Comparison of ENCODE assay signal across 31 mouse cellular contexts in the genomic region with DNA sequence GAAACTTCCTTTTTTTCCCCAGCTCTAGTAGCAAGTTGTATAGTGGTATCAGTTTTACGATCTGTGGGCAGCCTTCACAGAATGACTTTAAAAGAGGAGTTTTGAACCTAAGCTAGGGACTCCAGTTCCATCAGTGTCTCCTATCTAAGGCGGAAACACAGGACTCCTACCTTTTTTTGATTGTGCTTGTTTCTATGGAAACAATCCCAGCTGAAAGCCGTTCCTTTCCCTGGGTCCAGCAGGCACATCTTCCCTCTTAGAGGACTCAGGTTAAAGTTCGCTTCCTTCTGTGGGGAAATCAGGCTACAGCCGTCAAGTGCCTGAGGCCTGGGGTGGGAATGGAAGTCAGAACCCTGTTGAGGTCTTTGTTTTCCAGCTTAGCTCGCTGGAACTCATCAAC. TPM values are rescaled to one million over a fixed set of nuclear protein-coding genes. Genes with fewer than 3 reads are reported as not detected.
DNase-seq lines count a peak whose midpoint lies in the region; ATAC-seq and TF ChIP-seq lines count a peak whose summit lies in the region.
"Had no signal": no experiment of that assay in that cellular context is flagged by ENCODE, and none has a peak within 500 bp of the region (broad histone marks: within the 10 kb centered on the region; RNA-seq: fewer than 3 reads in every experiment).

No protein-coding gene starts in this region.

- no peak for TF ChIP-seq CTCF in hindbrain, postnatal 0 days (IDR thresholded peaks at IDR 0.05; ENCODE audit: low read depth)

- peaks cover 41% of the 10 kb centered on the region for H3K4me1 ChIP-seq in heart, embryonic 10.5 days
- peaks cover 27% of the 10 kb centered on the region for H3K4me1 ChIP-seq in heart, embryonic 16.5 days (ENCODE audit: control insufficient read depth, insufficient read depth, low read length)
- H3K4me1 ChIP-seq in midbrain, embryonic 16.5 days (ENCODE audit: control insufficient read depth, insufficient read depth, low read length), result no peaks in the 10 kb centered on the region
- no peaks in the 10 kb centered on the region for H3K4me1 ChIP-seq in hindbrain, postnatal 0 days (ENCODE audit: insufficient read depth, low read length)
- H3K4me1 ChIP-seq: embryonic facial prominence, embryonic 12.5 days; hindbrain, embryonic 12.5 days had no signal

- peak overlapping the region; percentile 3; the same call in 1 of the 2 replicates for H3K9ac ChIP-seq in heart, embryonic 16.5 days (ENCODE audit: low read length)
- H3K9ac ChIP-seq in midbrain, embryonic 16.5 days (ENCODE audit: low read depth, low read length), result no peak overlapping the region
- H3K9ac ChIP-seq in hindbrain, postnatal 0 days (replicated peaks; ENCODE audit: low read length), result no peak overlapping the region
- H3K9ac ChIP-seq: embryonic facial prominence, embryonic 12.5 days; hindbrain, embryonic 12.5 days; liver, postnatal 0 days; neural tube, embryonic 15.5 days had no signal

- no peaks in the 10 kb centered on the region for H3K9me3 ChIP-seq in heart, embryonic 10.5 days
- peaks cover 4% of the 10 kb centered on the region for H3K9me3 ChIP-seq in heart, embryonic 16.5 days (replicated peaks; ENCODE audit: control insufficient read depth, low read length)
- H3K9me3 ChIP-seq in midbrain, embryonic 16.5 days (replicated peaks; ENCODE audit: control insufficient read depth, low read length, poor library complexity, severe bottlenecking), result no peaks in the 10 kb centered on the region
- H3K9me3 ChIP-seq in hindbrain, postnatal 0 days (ENCODE audit: low read length), result no peaks in the 10 kb centered on the region
- H3K9me3 ChIP-seq: embryonic facial prominence, embryonic 12.5 days; hindbrain, embryonic 12.5 days; neural tube, embryonic 15.5 days had no signal

- peaks cover 25% of the 10 kb centered on the region for H3K36me3 ChIP-seq in heart, embryonic 10.5 days
- H3K36me3 ChIP-seq in heart, embryonic 16.5 days (ENCODE audit: control insufficient read depth, insufficient read depth), result no peaks in the 10 kb centered on the region; the same call in 1 of the 2 replicates
- H3K36me3 ChIP-seq in midbrain, embryonic 16.5 days (ENCODE audit: control insufficient read depth, insufficient read depth, low read length), result no peaks in the 10 kb centered on the region
- H3K36me3 ChIP-seq in hindbrain, postnatal 0 days (ENCODE audit: insufficient read depth, low read length), result no peaks in the 10 kb centered on the region
- H3K36me3 ChIP-seq: embryonic facial prominence, embryonic 12.5 days; hindbrain, embryonic 12.5 days; neural tube, embryonic 15.5 days had no signal

- H3K27ac ChIP-seq in heart, embryonic 10.5 days, result peak overlapping the region; percentile 81
- H3K27ac ChIP-seq in heart, embryonic 16.5 days (ENCODE audit: low read length), result peak overlapping the region; percentile 76
- no peak overlapping the region for H3K27ac ChIP-seq in midbrain, embryonic 16.5 days (ENCODE audit: low read length)
- no peak overlapping the region for H3K27ac ChIP-seq in hindbrain, postnatal 0 days
- H3K27ac ChIP-seq: embryonic facial prominence, embryonic 12.5 days; hindbrain, embryonic 12.5 days; macrophage; neural tube, embryonic 15.5 days had no signal

- 47% methylated on average over 6 of the region's 6 CpGs for WGBS in heart, embryonic 10.5 days
- WGBS in heart, embryonic 16.5 days, result 46% methylated on average over 6 of the region's 6 CpGs
- WGBS in midbrain, embryonic 16.5 days, result 49% methylated on average over 6 of the region's 6 CpGs
- WGBS in hindbrain, postnatal 0 days, result 54% methylated on average over 6 of the region's 6 CpGs

- no peak overlapping the region for H3K4me3 ChIP-seq in heart, embryonic 10.5 days
- H3K4me3 ChIP-seq in heart, embryonic 16.5 days (ENCODE audit: low read length), result no peak overlapping the region
- H3K4me3 ChIP-seq in midbrain, embryonic 16.5 days (ENCODE audit: low read depth, low read length), result no peak overlapping the region
- no peak overlapping the region for H3K4me3 ChIP-seq in hindbrain, postnatal 0 days (ENCODE audit: low read length)
- H3K4me3 ChIP-seq: embryonic facial prominence, embryonic 12.5 days; hindbrain, embryonic 12.5 days; neural tube, embryonic 15.5 days had no signal

- no peak for ATAC-seq in heart, embryonic 16.5 days (replicated peaks; ENCODE audit: extremely low read depth, insufficient read depth, low FRiP score)
- ATAC-seq in midbrain, embryonic 16.5 days, result no peak
- no peak for ATAC-seq in hindbrain, postnatal 0 days
- ATAC-seq: forebrain, embryonic 14.5 days; liver, postnatal 0 days; lung, postnatal 0 days had no signal

- no peak overlapping the region for H3K4me2 ChIP-seq in heart, embryonic 16.5 days (ENCODE audit: low read depth, low read length)
- no peak overlapping the region for H3K4me2 ChIP-seq in midbrain, embryonic 16.5 days (ENCODE audit: low read length)
- H3K4me2 ChIP-seq in hindbrain, postnatal 0 days (ENCODE audit: low read depth, low read length), result no peak overlapping the region
- H3K4me2 ChIP-seq: embryonic facial prominence, embryonic 12.5 days; hindbrain, embryonic 12.5 days; liver, embryonic 11.5 days; neural tube, embryonic 15.5 days had no signal

- intact Hi-C loops in heart, postnatal 25 days (cut with DNase I), result no loop called here
- intact Hi-C loops in heart, postnatal 14 days (cut with DNase I), result no loop called here

- no peaks in the 10 kb centered on the region for H3K27me3 ChIP-seq in heart, embryonic 10.5 days (ENCODE audit: insufficient read depth, poor library complexity, severe bottlenecking)
- H3K27me3 ChIP-seq in heart, embryonic 16.5 days (ENCODE audit: control insufficient read depth, insufficient read depth, low read length), result no peaks in the 10 kb centered on the region
- no peaks in the 10 kb centered on the region for H3K27me3 ChIP-seq in midbrain, embryonic 16.5 days (ENCODE audit: control insufficient read depth, insufficient read depth, low read depth, low read length)
- H3K27me3 ChIP-seq in hindbrain, postnatal 0 days (ENCODE audit: insufficient read depth, low read length), result no peaks in the 10 kb centered on the region
- H3K27me3 ChIP-seq: embryonic facial prominence, embryonic 12.5 days; hindbrain, embryonic 12.5 days; neural tube, embryonic 15.5 days had no signal

- DNase-seq in heart, embryonic 10.5 days (ENCODE audit: low spot score), result no peak
- DNase-seq in heart, postnatal 25 days (ENCODE audit: low spot score), result no peak
- DNase-seq in heart, postnatal 14 days, result no peak
- DNase-seq in fat pad, adult 2 months (ENCODE audit: extremely low read depth, low read depth, low spot score), result peak; percentile 50
- DNase-seq in testis, postnatal 10 days (ENCODE audit: low spot score), result no peak
- DNase-seq in hindbrain, postnatal 0 days (ENCODE audit: low spot score), result no peak
- DNase-seq: cerebellum, adult 11-12 months; cerebellum, postnatal 10 days; kidney, adult 8-10 months; kidney, postnatal 10 days; liver, postnatal 0 days; thymus, adult 2 months; thymus, postnatal 4 days had no signal

RNA-seq across cellular contexts. Expression of a gene that starts 16.0 kb away (rescaled TPM):
- polyA plus RNA-seq in heart, embryonic 10.5 days (2016; fragmentation: Nextera tagmentation; extraction: Ambion mirVana), result 31.2 and 37.7 TPM in 2 replicates
- 1 to 10 TPM; 1.3 to 1.6 TPM for total RNA-seq in heart, postnatal 25 days (2021)
- polyA plus RNA-seq in heart, embryonic 16.5 days (2015; fragmentation: Nextera tagmentation; extraction: Ambion mirVana), result 15.0 and 17.3 TPM in 2 replicates
- total RNA-seq in heart, postnatal 14 days (2021), result 1 to 10 TPM; 1.7 to 2.2 TPM
- 0.91 and 1.2 TPM in 2 replicates for polyA plus RNA-seq in midbrain, embryonic 16.5 days (2015; fragmentation: Nextera tagmentation; extraction: Ambion mirVana)
- total RNA-seq in hindbrain, postnatal 0 days (2014; rRNA removed), result 6.7 and 7.0 TPM in 2 replicates
- 3.6 and 4.9 TPM in 2 replicates for polyA plus RNA-seq in hindbrain, postnatal 0 days (2015; fragmentation: Nextera tagmentation; extraction: Ambion mirVana)
- polyA plus RNA-seq: macrophage had no signal

RNA-seq across cellular contexts. Expression of a gene that starts 26.4 kb away (rescaled TPM):
- not detected in 2 replicates for polyA plus RNA-seq in heart, embryonic 10.5 days (2016; fragmentation: Nextera tagmentation; extraction: Ambion mirVana)
- total RNA-seq in heart, postnatal 25 days (2021), result not detected
- not detected in 2 replicates for polyA plus RNA-seq in heart, embryonic 16.5 days (2015; fragmentation: Nextera tagmentation; extraction: Ambion mirVana)
- not detected for total RNA-seq in heart, postnatal 14 days (2021)
- polyA plus RNA-seq in midbrain, embryonic 16.5 days (2015; fragmentation: Nextera tagmentation; extraction: Ambion mirVana), result not detected in 2 replicates
- total RNA-seq in hindbrain, postnatal 0 days (2014; rRNA removed), result not detected in 2 replicates
- polyA plus RNA-seq in hindbrain, postnatal 0 days (2015; fragmentation: Nextera tagmentation; extraction: Ambion mirVana), result not detected in 2 replicates
- total RNA-seq: adrenal gland, adult 2 months; gastrocnemius, adult 8-10 months; layer of hippocampus, adult 18-20 months; layer of hippocampus, postnatal 14 days had no signal
- polyA plus RNA-seq: adrenal gland, adult 2 months; embryonic facial prominence, embryonic 12.5 days; forebrain, embryonic 14.5 days; frontal cortex, adult 2 months; gonadal fat pad, adult 2 months; hindbrain, embryonic 12.5 days; limb, embryonic 11.5 days; liver, embryonic 11.5 days; liver, postnatal 0 days; lung, postnatal 0 days; macrophage; neural tube, embryonic 15.5 days; small intestine, adult 2 months; stomach, embryonic 16.5 days; thymus, adult 2 months had no signal

RNA-seq across cellular contexts. Expression of a gene that starts 46.5 kb away (rescaled TPM):
- polyA plus RNA-seq in heart, embryonic 10.5 days (2016; fragmentation: Nextera tagmentation; extraction: Ambion mirVana), result 4.9 and 6.8 TPM in 2 replicates
- total RNA-seq in heart, postnatal 25 days (2021), result 100 to 1,000 TPM; 108 to 113 TPM
- polyA plus RNA-seq in heart, embryonic 16.5 days (2015; fragmentation: Nextera tagmentation; extraction: Ambion mirVana), result 6.8 and 24.5 TPM in 2 replicates
- 100 to 1,000 TPM in 1 of 2 experiments, 10 to 100 TPM in 1; 91.0 to 106 TPM for total RNA-seq in heart, postnatal 14 days (2021)
- 5.9 and 6.8 TPM in 2 replicates for polyA plus RNA-seq in midbrain, embryonic 16.5 days (2015; fragmentation: Nextera tagmentation; extraction: Ambion mirVana)
- total RNA-seq in hindbrain, postnatal 0 days (2014; rRNA removed), result 59.5 and 82.5 TPM in 2 replicates
- polyA plus RNA-seq in hindbrain, postnatal 0 days (2015; fragmentation: Nextera tagmentation; extraction: Ambion mirVana), result 4.2 and 6.1 TPM in 2 replicates

Comparison
In these comparisons a context has a peak if more than half of its experiments do, and no peak if none do; other contexts are left out.
1. H3K27ac ChIP-seq: peak in heart, embryonic 10.5 days (single experiment) and heart, embryonic 16.5 days (single experiment); none in midbrain, embryonic 16.5 days (single experiment) and hindbrain, postnatal 0 days (single experiment).